Comparison of ENCODE assay signal across 16 mouse cellular contexts in genomic region chr9:97098985-97099384, GRCm38 (mm10).
"Had no signal": no experiment of that assay in that cellular context is flagged by ENCODE, and none has a peak within 500 bp of the region (broad histone marks: within the 10 kb centered on the region; RNA-seq: fewer than 3 reads in every experiment).

No protein-coding gene starts in this region.

- DNase-seq: liver, embryonic 13.5 days; lung, embryonic 14.5 days; lung, postnatal 14 days; lung, postnatal 36 days; right cerebral cortex, postnatal 14 days; thymus, adult 18-20 months; thymus, postnatal 25 days; thymus, postnatal 4 days had no signal

- H3K4me3 ChIP-seq: liver, embryonic 13.5 days; liver, embryonic 15.5 days; megakaryocyte, embryonic 14.5 days; midbrain, embryonic 13.5 days; midbrain, embryonic 15.5 days; neural tube, embryonic 12.5 days; stomach, embryonic 15.5 days had no signal

- H3K4me1 ChIP-seq: midbrain, embryonic 15.5 days; neural tube, embryonic 12.5 days had no signal

- H3K27me3 ChIP-seq: megakaryocyte, embryonic 14.5 days; midbrain, embryonic 13.5 days; midbrain, embryonic 15.5 days; neural tube, embryonic 12.5 days; stomach, embryonic 15.5 days had no signal

- H3K9me3 ChIP-seq: liver, embryonic 13.5 days; liver, embryonic 15.5 days; megakaryocyte, embryonic 14.5 days; midbrain, embryonic 13.5 days; midbrain, embryonic 15.5 days; neural tube, embryonic 12.5 days; stomach, embryonic 15.5 days had no signal

- ATAC-seq: midbrain, embryonic 13.5 days; midbrain, embryonic 15.5 days had no signal

- H3K27ac ChIP-seq: liver, embryonic 13.5 days; liver, embryonic 15.5 days; macrophage; midbrain, embryonic 13.5 days; midbrain, embryonic 15.5 days; neural tube, embryonic 12.5 days; stomach, embryonic 15.5 days had no signal

- H3K9ac ChIP-seq: liver, embryonic 13.5 days; liver, embryonic 15.5 days; lung, embryonic 14.5 days; midbrain, embryonic 13.5 days; midbrain, embryonic 15.5 days; neural tube, embryonic 12.5 days; stomach, embryonic 15.5 days had no signal

- H3K4me2 ChIP-seq: liver, embryonic 13.5 days; liver, embryonic 15.5 days; lung, embryonic 14.5 days; midbrain, embryonic 11.5 days; midbrain, embryonic 13.5 days; midbrain, embryonic 15.5 days; neural tube, embryonic 12.5 days; stomach, embryonic 15.5 days had no signal
